Mouse (Mus musculus) gastrocnemius, postnatal 10 days (tissue): ENCODE results near the gene Syde2. TPM values are rescaled to one million over a fixed set of nuclear protein-coding genes. Genes with fewer than 3 reads are reported as not detected.
A peak's percentile ranks its signal among the peaks of the same experiment; 100 is the strongest.
"Not testable (repeated sequence)": the region's sequence is repeated elsewhere in the genome, so short reads cannot be mapped to it uniquely, and the experiment has no call there.

Source experiments
- DNase-seq: peaks from one replicate; pipeline ENCODE4 v3.0.0; 2021; ENCODE audit warnings: mixed read lengths
- total RNA-seq, 2 experiments: library from RNA; stranded (reverse); gene quantifications; 2 replicates each; pipeline ENCODE4 v1.2.3; 2021

Syde2 gene
- total RNA-seq, 2 experiments from 2014 or later, result 2.5 to 2.6 TPM

- DNase-seq, result no peak
These were observed 20.9 kb upstream of the Syde2 start for GRCm38 (mm10) chr3:145966806-145967205.

DNA sequence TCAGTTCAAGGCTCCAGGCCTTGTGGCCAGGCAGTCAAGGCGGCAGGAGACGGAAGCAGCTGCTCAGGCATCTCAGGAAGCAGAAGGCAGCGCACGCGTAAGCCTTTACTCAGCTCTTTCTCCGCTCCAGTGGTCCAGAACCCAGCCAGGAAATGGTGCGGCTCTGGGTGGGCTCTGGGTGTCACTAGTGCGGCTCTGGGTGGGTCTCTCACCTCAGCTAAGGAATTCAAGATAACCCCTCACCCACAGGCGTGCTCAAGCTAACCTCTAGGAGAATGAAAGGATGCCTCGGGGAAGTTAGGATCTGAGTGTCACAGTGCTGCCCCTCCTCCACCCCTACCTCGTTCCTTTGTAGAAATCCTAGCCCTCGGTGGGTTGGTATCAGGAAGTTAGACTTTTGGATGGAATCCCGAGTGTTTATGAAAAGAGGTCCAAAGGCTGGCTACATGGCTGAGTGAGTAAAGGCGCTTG lies 18.6 kb upstream of the Syde2 start:
- no peak for DNase-seq

DNA sequence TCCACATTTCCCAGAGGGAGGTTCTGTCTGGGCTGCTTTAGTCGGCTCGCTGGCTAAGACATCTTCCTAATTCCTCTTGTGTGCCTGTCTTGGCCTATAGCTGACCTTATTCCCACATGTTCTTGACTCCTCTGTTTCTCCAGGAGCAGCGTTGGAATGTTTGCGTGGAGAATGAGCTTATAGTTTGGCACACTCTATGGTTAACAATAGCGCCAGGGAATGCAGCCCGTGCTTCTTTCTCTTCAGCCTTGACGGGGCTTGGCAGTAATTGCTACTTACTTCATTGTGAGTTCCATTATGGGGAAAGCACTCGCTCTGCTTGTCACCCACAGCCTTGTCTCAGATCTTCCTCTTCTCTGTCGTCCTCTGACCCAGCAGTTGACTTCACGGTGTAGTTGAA lies 16.2 kb upstream of the Syde2 start:
- no peak for DNase-seq

GRCm38 (mm10) chr3:145974986-145975385 lies 12.7 kb upstream of the Syde2 start:
- DNase-seq, result no peak

DNA sequence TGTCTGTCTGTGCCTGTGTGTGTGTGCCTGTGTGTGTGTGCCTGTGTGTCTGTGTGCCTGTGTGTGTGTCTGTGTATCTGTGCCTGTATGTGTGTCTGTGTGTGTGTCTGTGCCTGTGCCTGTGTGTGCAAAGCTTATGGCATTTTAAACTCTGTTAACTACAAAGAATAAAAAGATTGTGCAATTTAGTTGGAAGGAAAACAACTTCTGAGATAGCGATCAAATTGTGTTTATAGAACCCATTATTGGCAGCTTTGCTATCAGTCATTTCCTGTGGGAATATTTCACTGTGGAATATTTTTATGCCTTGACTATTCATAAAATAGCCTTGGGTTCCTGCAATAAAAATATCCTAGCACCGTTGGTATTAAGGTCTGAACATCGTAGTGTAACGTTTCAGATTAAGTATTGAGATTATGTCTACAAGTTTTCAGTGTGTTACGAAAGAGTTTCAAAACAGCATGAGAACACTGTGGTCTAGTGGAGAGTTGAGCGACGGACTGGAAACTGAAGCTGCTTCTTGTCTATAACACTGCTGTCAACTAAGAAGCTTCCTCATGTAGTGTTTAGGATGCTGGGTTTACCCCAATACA lies 2.2 kb upstream of the Syde2 start:
- no peak for DNase-seq

GRCm38 (mm10) chr3:145986317-145987001 lies 1.2 kb upstream of the Syde2 start:
- no peak for DNase-seq

DNA sequence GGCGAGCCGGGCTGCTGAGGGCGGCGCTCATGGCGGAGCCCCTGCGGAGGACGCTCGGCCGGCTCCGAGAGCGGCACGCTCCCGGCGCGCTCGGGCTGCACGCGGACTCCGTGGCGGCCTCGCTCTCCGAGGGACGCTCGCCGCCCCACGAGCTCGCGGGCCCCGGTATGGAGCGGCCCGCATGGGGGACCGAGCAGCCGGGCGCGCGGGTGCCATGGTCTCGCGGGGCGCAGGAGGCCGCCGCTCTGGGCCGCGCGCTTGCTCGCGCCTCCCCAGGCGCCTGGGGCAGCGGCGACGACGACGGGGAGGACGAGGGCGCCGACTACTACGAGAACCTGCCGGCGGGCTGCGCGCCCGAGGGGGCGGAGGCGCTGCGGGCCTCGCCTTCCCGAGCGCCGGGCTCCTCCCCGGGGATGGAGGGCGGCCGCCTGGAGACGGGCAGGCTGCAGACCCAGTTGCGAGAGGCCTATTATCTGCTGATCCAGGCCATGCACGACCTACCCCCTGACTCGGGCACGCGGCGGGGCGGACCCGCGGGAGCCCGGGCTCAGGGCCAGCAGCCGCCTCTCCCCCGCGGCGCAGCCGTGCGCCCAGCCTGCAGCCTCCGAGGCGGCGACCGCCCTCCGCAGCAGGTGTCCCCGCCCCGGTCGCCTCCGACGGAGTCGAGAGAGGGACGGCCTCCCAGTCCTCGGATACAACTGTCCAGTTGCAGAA lies 457 bp downstream of the Syde2 start:
- peak; percentile 80 for DNase-seq

DNA sequence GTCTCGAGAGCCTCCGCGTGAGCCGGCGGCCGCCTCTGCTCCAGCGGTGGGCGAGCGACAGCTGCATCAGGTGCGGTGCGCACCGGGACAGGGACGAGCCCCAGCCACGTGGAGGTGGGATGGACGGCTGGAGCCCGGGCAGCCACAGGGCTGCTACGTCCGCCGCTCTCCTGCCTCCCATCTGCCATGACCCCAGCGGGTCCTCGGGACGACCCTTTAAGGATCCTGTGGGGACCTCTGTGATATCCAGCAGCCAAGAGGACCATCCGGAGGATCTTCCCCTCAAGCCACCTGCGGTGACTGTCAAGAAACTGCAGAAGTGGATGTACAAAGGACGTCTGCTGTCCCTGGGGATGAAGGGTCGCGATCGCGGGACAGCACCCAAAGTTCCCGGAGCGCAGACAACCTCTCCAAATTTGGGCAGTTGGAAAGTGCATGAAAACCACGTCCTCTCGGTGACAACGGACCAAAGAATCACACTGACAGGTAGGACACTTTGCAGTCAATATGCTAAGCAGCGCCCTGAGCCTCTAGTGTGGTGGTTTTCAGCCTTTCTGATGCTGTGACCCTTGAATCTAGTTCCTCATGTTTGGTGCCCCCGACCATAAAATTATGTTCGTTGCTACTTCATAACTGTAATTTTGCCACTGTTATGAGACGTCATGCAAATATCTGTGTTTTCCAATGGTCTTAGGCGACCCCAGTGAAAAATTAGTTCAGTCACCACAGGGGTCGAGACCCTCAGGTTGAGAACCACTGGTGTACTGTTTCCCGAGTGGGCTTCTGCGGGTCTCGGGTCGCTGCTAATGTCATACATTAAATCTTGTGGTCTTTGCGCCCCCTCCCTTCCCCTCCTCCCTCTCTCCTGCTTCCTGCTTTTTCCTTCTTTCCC lies 1.3 kb downstream of the Syde2 start:
- DNase-seq, result no peak

- DNase-seq, result no peak
These were observed 2.0 kb downstream of the Syde2 start for GRCm38 (mm10) chr3:145989576-145990081.

- no peak for DNase-seq
These were observed 3.5 kb downstream of the Syde2 start for GRCm38 (mm10) chr3:145991130-145991529.

DNA sequence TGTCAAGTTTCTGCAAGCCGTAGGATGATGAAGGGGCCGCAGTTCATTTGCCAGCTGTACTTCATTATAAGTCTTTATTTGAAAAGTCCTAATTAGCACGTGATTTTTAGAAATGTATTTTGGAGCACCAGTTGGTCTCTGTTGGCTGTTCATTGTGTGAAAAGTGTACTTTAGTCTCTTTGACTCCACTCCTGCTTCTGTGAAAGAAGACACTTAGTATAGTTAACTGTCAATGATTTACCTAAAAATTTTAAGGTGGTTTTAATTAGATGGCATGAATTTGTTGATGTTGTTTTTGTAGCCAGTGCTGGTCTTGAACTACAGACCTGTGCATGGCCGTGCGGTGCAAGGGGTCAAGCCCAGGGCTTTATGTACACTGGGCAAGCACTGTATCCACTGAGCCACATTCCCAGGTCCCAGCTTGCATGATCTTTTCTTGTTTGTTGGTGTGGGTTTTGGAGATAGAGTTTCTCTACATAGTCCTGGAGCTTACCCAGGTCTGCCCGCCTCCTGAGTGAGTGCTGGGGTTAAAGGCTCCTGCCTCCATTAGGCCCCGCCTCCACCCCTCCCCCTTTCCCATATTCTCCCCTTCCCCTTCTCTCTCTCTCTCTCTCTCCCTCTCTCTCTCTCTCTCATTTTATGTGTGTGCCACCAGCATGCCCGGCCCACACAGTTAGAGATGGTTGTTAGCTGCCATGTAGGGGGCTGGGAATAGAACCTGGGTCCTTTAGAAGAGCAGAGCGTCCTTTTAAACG lies 4.5 kb downstream of the Syde2 start:
- no peak for DNase-seq

DNA sequence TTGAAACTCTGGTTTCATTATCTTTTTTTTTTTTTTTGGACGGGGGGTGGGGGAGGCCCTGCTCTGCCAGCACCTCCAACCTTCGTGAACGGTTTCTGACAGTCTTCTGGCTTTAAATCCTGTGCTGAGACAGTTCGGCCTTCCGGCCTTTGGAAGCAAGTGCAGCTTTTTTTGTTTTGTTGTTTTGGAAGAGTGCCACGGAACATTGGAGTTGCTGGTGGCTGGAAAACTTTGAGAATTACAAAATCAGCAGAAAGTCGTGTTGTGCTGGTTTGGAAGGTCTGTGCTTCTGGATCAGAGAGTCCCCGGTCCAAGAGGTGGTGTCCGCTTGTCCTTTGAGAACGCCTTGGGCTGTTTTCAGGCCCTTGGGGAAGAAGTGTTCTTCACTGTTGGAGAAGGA lies 5.1 kb downstream of the Syde2 start:
- no peak for DNase-seq

GRCm38 (mm10) chr3:145993481-145994201 lies 6.0 kb downstream of the Syde2 start:
- DNase-seq, result no peak

DNA sequence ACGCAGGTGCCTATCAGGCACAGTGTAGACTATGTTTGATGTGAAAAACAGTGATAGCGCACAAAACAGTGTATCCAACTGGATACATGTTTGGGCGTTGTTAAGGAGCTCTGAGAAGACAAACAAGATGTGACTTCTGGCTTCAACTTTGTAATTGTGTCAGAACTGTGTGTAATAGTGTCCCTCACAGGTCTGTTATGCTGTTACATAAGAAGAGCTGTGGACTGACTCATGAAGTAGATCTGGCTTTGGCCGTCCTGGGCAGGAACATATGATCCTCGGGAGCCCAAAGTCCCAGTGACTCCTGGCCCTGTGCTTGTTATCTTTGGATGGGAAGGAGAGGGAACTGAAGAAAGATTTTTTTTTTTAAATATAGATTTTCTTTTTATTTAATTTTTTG lies 7.8 kb downstream of the Syde2 start:
- no peak for DNase-seq

DNA sequence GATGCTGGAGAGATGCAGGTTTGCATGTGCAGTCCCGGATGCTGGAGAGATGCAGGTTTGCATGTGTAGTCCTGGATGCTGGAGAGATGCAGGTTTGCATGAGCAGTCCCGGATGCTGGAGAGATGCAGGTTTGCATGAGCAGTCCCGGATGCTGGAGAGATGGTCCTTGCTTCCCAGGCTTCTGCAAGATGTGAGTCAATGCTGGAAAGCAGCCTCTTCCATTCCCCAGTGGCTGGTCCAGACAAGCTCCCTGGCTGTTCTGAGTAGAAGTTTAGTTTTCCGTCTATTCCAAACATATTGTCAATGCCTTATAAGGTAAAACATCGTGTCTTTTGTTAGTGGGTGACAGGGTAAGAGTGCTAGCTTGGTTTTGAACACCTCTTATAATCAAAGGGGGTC lies 8.9 kb downstream of the Syde2 start:
- DNase-seq, result not testable (repeated sequence)

DNA sequence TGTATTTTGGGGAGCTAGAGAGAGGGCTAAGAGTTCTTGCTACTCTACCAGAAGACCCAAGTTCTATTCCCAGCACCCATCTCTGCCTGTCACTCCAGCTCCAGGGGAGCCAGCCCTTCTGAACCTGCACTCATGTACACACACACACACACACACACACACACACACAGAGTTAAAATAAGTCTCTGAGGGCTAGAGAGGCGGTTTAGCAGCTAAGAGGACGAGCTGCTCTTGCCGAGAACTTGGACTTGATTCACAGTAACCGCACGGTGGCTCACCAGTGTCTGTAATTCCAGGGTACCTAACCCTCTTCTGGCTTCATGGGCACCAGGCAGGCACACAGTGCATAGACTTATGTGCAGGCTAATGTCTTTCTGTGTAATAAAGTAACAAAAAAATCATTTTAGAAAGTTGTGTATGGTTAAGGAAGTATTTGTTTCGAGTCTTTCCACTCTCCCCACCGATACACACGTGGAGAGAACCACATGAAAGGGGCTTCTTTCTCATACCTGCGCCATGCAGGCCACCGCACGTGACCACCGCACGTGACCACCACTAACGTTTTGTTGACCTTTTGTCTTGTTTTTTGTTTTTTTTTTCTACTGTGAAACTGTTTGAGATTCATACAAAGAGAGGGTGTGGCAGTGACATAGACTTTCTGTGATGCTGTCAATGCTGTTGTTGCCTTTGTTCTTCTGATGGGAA lies 16.8 kb downstream of the Syde2 start:
- no peak for DNase-seq

- no peak for DNase-seq
These were observed 20.2 kb downstream of the Syde2 start for GRCm38 (mm10) chr3:146007872-146008271.

GRCm38 (mm10) chr3:146009859-146010645 lies 22.4 kb downstream of the Syde2 start:
- DNase-seq, result no peak

DNA sequence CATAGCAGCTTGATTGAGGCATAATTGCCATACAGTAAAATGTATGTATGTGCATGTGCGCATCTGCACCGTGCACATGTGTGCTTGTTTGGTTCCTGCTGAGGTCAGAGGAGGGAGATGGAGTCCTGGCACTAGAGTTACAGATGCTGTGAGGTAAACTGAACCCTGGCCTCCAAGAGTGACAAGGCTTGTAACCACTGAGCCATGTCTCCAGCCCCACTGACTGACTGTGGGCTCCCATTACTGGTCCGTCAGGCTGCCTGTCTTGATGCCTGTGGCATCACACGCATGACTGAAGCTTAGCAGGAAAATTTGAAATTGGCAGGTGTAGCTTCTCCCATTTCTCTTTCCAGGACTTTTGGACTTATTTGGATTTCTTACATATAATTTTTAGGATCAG lies 23.1 kb downstream of the Syde2 start:
- DNase-seq, result no peak
